Mouse (Mus musculus): ENCODE data around the gene Erc2. TPM values are rescaled to one million over a fixed set of nuclear protein-coding genes. Genes with fewer than 3 reads are reported as not detected.

The Erc2 gene
- polyA plus RNA-seq, 1 experiment = not detected

DNA sequence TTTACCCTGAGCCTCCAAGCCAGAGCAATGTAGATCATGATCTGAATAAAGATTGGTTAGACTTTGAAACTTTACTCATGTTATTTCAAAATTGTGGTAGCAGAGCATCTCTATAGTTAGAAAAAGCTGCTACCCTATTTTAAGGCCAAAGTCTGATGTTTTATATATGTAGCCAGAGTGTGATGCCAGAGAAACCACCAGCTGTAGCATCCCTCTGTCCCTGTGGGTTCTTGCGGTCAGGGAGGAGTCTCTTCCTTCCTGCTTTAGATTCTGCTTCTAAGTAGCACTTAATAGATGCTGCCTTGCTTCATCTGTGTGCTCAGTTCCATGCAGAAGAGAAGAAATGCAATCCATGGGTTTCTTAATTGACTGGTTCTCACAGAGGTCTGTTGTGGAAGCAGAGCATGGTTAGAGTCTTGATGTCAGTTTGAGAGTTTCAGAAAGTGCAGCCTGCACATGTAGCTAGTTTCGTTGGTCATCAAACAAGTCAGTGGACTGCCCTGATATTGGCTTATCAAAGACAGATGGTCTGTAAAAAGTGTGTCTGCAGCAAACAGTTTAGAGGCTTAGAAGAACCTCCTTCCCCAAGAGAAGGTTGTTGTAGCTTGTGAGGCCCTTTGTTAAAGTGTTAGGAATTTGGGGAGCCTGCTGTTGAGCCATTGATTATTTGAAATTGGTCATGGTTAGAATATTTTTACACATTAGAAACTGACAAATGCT is 156.9 kb downstream of the Erc2 start:
- Histone ChIP-seq H3K4me3 (ENCODE audit: insufficient read depth, low read depth, low read length) (no peak overlapping the region), H3K4me1 (ENCODE audit: control insufficient read depth, insufficient read depth, insufficient read length, low read length) (no peaks in the 10 kb centered on the region), H3K27ac (replicated peaks; ENCODE audit: low read depth, low read length) (no peak overlapping the region)

DNA sequence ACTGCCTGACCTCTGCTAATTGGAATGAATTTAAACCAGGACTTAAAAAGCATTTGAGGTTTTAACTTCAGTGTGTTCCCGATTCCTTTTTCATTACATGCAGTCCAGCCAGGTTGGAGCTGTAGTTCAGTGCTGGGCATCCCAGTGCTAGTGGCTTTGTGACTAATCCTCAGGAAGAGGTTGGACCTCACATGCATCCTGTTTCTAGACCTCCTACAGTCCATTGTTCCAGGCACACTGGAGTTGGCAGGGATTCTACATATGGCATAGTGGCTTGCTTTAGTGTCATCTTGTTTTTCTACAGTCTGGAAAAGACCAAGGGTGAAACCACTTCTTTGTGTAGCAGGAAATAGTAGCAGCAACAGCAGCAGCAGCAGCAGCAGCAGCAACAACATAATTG is 159.0 kb downstream of the Erc2 start:
- H3K27ac ChIP-seq (replicated peaks; ENCODE audit: low read depth, low read length) = no peak overlapping the region
- H3K4me3 ChIP-seq (ENCODE audit: insufficient read depth, low read depth, low read length) = no peak overlapping the region
- H3K4me1 ChIP-seq (ENCODE audit: control insufficient read depth, insufficient read depth, insufficient read length, low read length) = no peaks in the 10 kb centered on the region

DNA sequence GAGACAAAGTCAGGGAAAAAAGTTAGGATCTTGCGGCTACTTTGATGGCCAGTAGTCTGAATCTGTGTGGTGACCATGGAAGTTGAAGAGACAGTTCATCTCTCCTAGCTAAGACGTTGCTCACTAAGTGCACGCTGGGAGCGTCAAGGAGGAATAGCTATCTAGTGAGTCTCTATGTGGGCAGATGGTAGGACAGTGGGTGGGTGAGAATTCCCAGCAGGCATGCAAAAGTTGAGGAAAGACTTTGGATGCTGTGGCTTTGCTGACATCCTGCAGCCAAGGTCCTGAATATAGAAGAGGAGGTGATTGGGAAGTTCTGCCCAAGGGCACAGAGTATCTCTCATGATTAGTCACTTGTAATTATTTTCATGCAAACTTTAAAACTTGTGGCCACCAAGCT is 162.6 kb downstream of the Erc2 start:
- no peak overlapping the region for H3K4me3 ChIP-seq (ENCODE audit: insufficient read depth, low read depth, low read length)
- no peaks in the 10 kb centered on the region for H3K4me1 ChIP-seq (ENCODE audit: control insufficient read depth, insufficient read depth, insufficient read length, low read length)
- H3K27ac ChIP-seq (replicated peaks; ENCODE audit: low read depth, low read length) = no peak overlapping the region

DNA sequence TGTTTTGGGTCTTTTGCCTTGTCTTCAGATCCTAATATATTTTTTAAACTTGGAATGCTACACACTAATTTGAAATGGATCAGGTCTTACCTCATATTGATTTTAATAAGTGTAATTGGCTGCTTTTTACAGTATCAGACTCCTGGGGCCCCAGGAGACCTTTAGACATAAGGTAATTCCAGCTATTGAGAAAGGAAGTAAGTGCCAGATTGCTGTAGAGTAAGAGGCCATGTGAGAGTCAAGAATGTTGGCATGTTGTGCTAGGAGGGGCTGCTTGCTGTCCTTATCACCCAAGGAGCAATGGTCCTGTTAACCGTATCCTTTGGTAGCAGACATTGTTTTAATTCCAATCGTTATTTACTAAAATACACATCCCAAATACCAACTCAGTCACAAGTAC is 163.3 kb downstream of the Erc2 start:
- H3K4me3 ChIP-seq (ENCODE audit: insufficient read depth, low read depth, low read length) = no peak overlapping the region
- H3K4me1 ChIP-seq (ENCODE audit: control insufficient read depth, insufficient read depth, insufficient read length, low read length) = no peaks in the 10 kb centered on the region
- H3K27ac ChIP-seq (replicated peaks; ENCODE audit: low read depth, low read length) = no peak overlapping the region

DNA sequence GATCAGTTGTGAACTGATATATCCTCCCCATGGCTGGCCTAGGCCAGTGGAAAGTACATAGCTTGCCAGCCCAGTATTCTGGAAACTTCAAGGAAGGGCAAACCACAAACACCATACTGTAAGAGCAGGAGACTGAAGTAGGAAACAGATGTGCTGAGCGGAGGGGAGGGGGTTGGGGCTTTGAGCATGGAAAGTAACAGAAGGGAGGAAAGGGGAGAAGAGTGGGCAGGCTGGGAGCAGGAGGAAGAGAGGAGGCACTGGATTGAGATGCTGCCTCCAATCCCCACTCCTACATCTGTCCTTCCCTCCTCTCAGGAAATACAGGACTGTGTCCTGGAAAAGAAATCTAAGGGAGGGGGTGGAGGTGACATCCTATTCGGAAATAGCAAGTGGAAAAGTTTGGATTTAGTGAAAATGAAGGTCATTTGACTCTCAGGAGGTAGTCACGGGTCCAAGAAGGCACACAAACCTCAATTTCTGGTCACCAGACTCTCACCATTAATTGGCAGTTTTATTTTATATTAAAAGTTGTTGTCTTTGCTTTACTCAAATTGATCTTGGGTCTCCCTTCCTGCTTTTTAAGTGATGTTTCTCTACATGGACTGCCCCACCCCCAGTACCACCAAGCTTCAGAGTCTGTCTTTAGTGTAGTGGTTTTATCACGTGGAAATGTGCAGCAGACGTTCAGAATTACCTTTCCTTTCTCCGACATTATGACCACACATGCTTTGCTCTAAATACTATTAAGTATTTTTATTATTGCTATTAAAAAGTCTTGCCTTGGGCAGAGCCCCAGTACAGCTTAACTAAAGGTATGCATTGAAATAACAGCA is 167.1 kb downstream of the Erc2 start:
- H3K4me3 ChIP-seq (ENCODE audit: insufficient read depth, low read depth, low read length) = no peak overlapping the region
- H3K27ac ChIP-seq (replicated peaks; ENCODE audit: low read depth, low read length) = no peak overlapping the region
- no peaks in the 10 kb centered on the region for H3K4me1 ChIP-seq (ENCODE audit: control insufficient read depth, insufficient read depth, insufficient read length, low read length)

DNA sequence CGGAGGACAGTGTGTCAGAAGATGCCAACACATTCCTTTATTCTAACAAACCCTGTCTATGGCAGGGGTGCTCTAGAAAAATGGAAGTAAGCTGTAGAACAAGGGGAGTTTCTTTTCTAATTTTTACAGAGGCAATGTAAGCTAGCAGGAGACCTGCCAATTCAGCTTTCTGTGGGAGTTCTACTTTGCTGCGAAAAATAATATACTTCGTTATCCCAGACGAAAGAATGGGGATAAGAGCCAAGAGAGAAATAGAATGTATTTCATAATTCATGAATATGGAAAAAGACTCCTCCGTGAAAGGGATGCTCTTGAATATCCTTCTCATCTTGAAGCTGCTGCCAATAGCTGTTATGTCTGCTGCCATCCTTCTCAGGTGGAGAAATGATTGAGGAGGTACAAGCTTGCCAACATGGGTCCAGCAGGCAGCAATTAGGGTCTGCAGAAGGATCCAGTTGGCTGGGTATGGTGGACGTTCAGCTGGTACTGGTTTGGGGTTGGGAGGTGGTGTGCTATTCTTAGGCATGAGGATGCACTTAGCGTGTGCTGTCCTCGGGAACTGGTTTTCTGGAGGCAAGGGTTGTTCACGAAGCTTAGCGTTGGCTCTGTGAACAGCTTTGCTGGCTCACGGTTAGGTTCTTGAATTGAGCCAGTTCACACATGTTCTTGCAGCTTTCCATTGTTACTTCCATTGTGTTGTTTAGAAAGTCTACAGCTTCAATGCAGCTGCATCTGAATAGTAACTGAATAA is 176.1 kb downstream of the Erc2 start:
- Histone ChIP-seq H3K4me3 (ENCODE audit: insufficient read depth, low read depth, low read length) (no peak overlapping the region), H3K27ac (replicated peaks; ENCODE audit: low read depth, low read length) (no peak overlapping the region), H3K4me1 (ENCODE audit: control insufficient read depth, insufficient read depth, insufficient read length, low read length) (no peaks in the 10 kb centered on the region)

DNA sequence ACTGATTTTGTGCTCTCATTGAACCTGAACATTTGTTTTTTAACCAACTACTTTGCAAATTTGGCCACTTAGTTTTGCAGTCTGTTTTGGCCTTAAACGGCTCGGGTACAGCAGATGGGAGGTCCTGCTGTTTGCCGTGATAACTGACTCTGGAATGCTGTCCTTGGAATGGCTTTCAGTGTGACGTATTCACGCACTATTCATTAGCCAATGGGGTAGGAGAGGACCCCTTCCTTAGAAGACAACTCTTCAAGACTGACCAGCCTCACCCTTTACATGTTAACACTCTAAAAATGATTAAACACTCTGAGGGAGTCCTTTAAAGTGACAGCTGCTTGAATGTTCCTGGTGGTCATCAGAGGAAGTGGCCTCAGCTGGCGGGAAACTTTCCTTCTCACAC is 178.5 kb downstream of the Erc2 start:
- H3K4me1 ChIP-seq (ENCODE audit: control insufficient read depth, insufficient read depth, insufficient read length, low read length) = no peaks in the 10 kb centered on the region
- H3K27ac ChIP-seq (replicated peaks; ENCODE audit: low read depth, low read length) = no peak overlapping the region
- no peak overlapping the region for H3K4me3 ChIP-seq (ENCODE audit: insufficient read depth, low read depth, low read length)

DNA sequence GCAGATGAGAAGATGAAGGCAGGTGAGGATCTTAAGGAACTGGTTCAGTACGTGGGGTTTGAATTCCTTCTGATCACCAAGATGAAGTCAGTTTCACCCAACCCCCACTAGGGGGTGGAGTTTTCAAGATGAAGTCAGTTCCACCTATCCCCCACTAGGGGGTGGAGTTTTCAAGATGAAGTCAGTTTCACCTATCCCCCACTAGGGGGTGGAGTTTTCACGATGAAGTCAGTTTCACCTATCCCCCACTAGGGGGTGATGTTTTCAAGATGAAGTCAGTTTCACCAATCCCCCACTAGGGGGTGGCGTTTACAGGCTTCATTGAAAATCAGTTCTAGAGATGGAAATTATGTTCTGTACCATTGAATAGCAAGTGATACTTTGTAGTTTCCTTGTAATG is 181.7 kb downstream of the Erc2 start:
- no peak overlapping the region for H3K4me3 ChIP-seq (ENCODE audit: insufficient read depth, low read depth, low read length)
- no peak overlapping the region for H3K27ac ChIP-seq (replicated peaks; ENCODE audit: low read depth, low read length)
- H3K4me1 ChIP-seq (ENCODE audit: control insufficient read depth, insufficient read depth, insufficient read length, low read length) = no peaks in the 10 kb centered on the region

DNA sequence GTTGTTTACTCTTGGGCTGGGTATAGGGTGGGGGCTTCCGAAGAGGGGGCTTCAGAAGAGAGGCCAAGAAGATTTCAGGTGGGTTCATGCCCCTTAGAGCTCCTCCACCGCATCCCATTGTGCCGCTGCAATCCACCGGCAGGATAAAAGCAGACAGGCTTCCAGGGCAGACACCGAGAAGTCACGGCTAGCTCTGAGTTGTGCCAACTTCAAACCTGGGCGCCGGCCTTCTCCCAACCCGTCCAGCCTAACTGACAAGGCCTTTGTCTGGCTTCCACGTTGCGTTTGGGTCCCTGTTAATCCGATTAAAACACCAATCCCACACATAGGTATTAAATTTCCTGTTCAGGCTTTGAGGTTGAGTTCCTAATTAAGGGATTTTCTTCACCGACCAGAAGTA is 182.8 kb downstream of the Erc2 start:
- H3K4me3 ChIP-seq (ENCODE audit: insufficient read depth, low read depth, low read length) = no peak overlapping the region
- H3K4me1 ChIP-seq (ENCODE audit: control insufficient read depth, insufficient read depth, insufficient read length, low read length) = no peaks in the 10 kb centered on the region
- no peak overlapping the region for H3K27ac ChIP-seq (replicated peaks; ENCODE audit: low read depth, low read length)

DNA sequence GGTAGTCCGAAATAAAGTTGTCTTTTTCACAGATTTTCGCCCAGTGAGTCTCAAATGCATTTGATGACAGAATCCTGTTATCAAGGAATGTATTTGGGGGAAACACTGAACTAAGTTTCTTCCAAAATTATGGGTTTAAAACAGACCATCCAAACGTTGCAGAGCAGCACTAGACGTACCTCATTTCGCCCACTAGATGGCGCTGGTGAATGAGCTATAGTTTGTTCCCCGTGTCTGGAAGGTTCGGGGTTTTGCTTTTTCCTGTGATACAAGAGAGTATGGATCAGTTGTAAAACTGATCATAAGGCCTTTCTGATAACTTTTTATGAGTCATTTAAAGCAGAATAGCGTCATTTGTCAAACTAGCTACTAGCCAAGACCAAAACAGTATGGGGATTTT is 185.9 kb downstream of the Erc2 start:
- Histone ChIP-seq H3K4me1 (ENCODE audit: control insufficient read depth, insufficient read depth, insufficient read length, low read length) (no peaks in the 10 kb centered on the region), H3K4me3 (ENCODE audit: insufficient read depth, low read depth, low read length) (no peak overlapping the region), H3K27ac (replicated peaks; ENCODE audit: low read depth, low read length) (no peak overlapping the region)

DNA sequence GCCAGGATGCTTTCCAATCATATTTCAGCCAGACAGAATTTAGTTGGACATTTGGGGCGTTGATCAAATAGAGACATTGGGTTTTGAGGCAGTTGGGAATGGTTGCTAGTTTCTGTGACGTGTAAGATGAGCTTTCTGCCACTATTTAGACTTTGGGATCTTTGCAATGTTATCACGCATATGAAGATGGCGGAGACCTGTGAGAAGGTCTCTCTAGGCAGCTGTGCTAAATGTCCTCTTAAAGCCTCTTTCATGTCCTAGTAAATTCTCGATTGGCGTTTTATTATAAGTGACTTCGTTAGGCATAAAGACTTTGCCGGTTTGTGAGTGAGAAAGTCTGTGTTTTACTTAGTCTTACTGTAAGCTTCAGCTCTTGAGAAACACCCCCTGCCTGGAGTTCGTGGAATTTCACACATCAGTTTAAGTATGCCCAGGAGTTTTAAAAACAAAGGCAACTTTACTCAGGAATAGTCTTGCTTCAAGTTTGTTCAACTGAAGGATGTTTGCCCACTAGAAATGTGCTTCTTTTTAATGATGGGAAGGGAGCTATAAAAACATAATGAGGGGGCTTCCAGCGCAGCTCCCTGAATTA is 186.4 kb downstream of the Erc2 start:
- no peak overlapping the region for H3K4me3 ChIP-seq (ENCODE audit: insufficient read depth, low read depth, low read length)
- no peak overlapping the region for H3K27ac ChIP-seq (replicated peaks; ENCODE audit: low read depth, low read length)

DNA sequence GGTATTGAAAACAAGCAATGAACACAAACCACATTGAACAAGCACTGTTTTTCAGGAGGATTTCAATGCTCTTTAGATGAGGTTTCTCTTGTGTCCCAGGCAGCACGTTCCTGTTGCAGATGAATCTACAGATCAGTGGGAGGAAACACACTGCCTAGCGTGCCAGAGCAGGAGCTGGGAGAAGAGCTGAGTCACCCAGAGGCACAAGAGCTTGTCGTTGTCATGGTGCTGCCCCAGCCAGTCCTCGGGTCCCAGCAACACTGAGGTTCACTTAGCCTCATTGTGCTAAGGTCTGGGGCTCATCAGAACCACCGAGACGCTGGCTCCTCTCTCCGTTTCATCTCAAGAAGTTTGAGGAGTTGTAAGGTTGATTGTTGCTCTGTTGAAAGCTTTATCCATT is 188.6 kb downstream of the Erc2 start:
- Histone ChIP-seq H3K4me3 (ENCODE audit: insufficient read depth, low read depth, low read length) (no peak overlapping the region), H3K4me1 (ENCODE audit: control insufficient read depth, insufficient read depth, insufficient read length, low read length) (no peaks in the 10 kb centered on the region), H3K27ac (replicated peaks; ENCODE audit: low read depth, low read length) (no peak overlapping the region)

More for the DNA sequence above, 186.4 kb downstream of the Erc2 start:
- H3K4me1 ChIP-seq (ENCODE audit: control insufficient read depth, insufficient read depth, insufficient read length, low read length) = no peaks in the 10 kb centered on the region

DNA sequence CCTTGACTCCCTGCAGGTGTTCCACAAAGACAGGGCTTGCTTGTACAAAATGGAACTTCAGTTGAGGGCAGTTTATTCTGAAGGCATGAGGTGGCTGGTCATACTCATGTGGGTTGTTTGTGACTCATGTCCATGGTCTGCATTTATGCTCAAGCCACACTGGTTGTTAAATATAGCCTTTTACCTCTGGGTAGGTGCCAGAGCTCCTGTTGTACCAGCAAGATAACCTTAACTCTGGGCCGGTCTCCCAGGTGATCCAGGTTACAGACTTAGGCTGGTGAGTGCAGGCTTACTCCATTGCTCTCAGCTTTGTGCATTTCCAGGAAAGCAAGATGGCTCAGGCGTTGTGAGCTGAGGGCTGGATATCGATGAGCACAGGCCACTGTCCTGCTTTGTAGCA is 189.4 kb downstream of the Erc2 start:
- Histone ChIP-seq H3K27ac (replicated peaks; ENCODE audit: low read depth, low read length) (no peak overlapping the region), H3K4me1 (ENCODE audit: control insufficient read depth, insufficient read depth, insufficient read length, low read length) (no peaks in the 10 kb centered on the region), H3K4me3 (ENCODE audit: insufficient read depth, low read depth, low read length) (no peak overlapping the region)

DNA sequence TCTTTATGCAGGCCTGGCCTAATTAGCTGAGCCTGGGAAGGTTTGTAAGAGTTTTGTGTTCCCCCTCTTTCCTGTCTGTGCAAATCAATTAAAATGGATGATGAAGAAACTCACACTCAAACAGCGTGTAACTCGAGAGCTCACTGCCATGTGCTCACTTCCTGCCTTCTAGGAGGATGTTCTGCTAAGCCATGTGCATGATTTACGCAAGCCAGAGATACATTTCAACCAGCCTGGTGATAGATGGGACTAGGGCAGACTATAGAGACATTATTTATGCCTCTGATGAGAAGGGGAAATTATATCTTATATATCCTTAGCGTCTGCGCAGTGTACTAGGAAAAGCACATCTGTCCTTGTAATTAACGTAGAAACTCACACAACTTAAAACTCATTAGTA is 193.5 kb downstream of the Erc2 start:
- no peak overlapping the region for H3K27ac ChIP-seq (replicated peaks; ENCODE audit: low read depth, low read length)
- H3K4me1 ChIP-seq (ENCODE audit: control insufficient read depth, insufficient read depth, insufficient read length, low read length) = no peaks in the 10 kb centered on the region
- H3K4me3 ChIP-seq (ENCODE audit: insufficient read depth, low read depth, low read length) = no peak overlapping the region

DNA sequence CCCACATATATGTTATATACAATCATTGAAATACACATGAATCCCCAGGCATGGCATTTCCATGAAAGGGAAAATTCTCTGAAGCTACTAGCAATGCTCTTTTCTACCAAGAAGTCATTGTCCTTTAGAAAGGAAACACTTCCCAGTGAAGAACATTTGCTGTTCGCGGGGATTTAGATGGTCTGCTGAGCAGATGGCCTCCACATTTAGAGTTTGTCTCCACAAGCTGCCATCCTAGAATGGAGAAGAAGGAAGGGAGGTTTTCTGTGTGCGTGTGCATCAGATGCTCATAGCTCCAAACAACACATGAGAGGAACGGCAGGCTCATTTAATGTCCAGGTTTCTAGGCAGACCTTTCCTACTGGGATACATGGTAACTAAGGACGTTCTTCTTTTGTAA is 196.8 kb downstream of the Erc2 start:
- no peak overlapping the region for H3K4me3 ChIP-seq (ENCODE audit: insufficient read depth, low read depth, low read length)
- no peaks in the 10 kb centered on the region for H3K4me1 ChIP-seq (ENCODE audit: control insufficient read depth, insufficient read depth, insufficient read length, low read length)
- H3K27ac ChIP-seq (replicated peaks; ENCODE audit: low read depth, low read length) = no peak overlapping the region
